Mouse (Mus musculus) embryonic facial prominence, embryonic 14.5 days (tissue): ENCODE results near the gene Cenps. TPM values are rescaled to one million over a fixed set of nuclear protein-coding genes. Genes with fewer than 3 reads are reported as not detected.

Experiments used
- ATAC-seq: fragments of 200-750 bp; cut with Nextera tagmentation; 2 replicates; pipeline ENCODE4 v1.8.0; 2017; ENCODE audit warnings: low read depth, moderate number of reproducible peaks, moderate TSS enrichment
- DNase-seq: peaks from one replicate; pipeline ENCODE4 v3.0.0-alpha.2; 2015; ENCODE audit warnings: low spot score
- H3K27ac ChIP-seq: fragments of 300-500 bp; sonication (generic); replicated peaks from 2 replicates; pipeline ENCODE4 v1.5.1; 2014; ENCODE audit warnings: low read depth, mild to moderate bottlenecking, low read length, moderate library complexity
- H3K27me3 ChIP-seq: fragments of 300-500 bp; sonication (generic); replicated peaks from 2 replicates; pipeline ENCODE4 v1.6.1; 2014; ENCODE audit warnings: low read length; ENCODE audit not compliant: control insufficient read depth, insufficient read depth
- H3K36me3 ChIP-seq: fragments of 300-500 bp; sonication (generic); 2 replicates; pipeline ENCODE4 v1.6.1; 2014; ENCODE audit warnings: low read length, mixed read lengths; ENCODE audit not compliant: control insufficient read depth, insufficient read depth
- H3K4me1 ChIP-seq: fragments of 300-500 bp; sonication (generic); 2 replicates; pipeline ENCODE4 v1.6.1; 2014; ENCODE audit warnings: antibody characterized with exemption, low read length; ENCODE audit not compliant: control insufficient read depth, insufficient read depth
- H3K4me2 ChIP-seq: fragments of 300-500 bp; sonication (generic); 2 replicates; pipeline ENCODE4 v1.6.1; 2014; ENCODE audit warnings: low read depth, mild to moderate bottlenecking, low read length, moderate library complexity, mixed read lengths
- H3K4me3 ChIP-seq: fragments of 300-500 bp; sonication (generic); 2 replicates; pipeline ENCODE4 v1.5.1; 2014; ENCODE audit warnings: low read depth, mild to moderate bottlenecking, low read length
- H3K9ac ChIP-seq: fragments of 300-500 bp; sonication (generic); 2 replicates; pipeline ENCODE4 v1.6.1; 2014; ENCODE audit warnings: low read depth, mild to moderate bottlenecking, low read length, moderate library complexity, mixed read lengths
- H3K9me3 ChIP-seq: fragments of 300-500 bp; sonication (generic); 2 replicates; pipeline ENCODE4 v1.6.1; 2016; ENCODE audit warnings: low read length; ENCODE audit not compliant: control insufficient read depth
- WGBS: fragments of 180-500 bp; shearing (Covaris S2); extraction: QIAGEN DNeasy Blood & Tissue Kit; methylation state at CpG from one replicate; pipeline ENCODE4 v1.1.7; 2014; 5-methylcytosine and 5-hydroxymethylcytosine counted together
- polyA plus RNA-seq: library from polyadenylated mRNA; unstranded; fragments of >200 nt; fragmentation: Nextera tagmentation; extraction: Ambion mirVana; gene quantifications from 2 replicates; pipeline ENCODE4 v1.2.1, GENCODE M21; 2014

Cenps gene
- polyA plus RNA-seq, 1 experiment from 2014 or later, result 25.6 TPM

DNA sequence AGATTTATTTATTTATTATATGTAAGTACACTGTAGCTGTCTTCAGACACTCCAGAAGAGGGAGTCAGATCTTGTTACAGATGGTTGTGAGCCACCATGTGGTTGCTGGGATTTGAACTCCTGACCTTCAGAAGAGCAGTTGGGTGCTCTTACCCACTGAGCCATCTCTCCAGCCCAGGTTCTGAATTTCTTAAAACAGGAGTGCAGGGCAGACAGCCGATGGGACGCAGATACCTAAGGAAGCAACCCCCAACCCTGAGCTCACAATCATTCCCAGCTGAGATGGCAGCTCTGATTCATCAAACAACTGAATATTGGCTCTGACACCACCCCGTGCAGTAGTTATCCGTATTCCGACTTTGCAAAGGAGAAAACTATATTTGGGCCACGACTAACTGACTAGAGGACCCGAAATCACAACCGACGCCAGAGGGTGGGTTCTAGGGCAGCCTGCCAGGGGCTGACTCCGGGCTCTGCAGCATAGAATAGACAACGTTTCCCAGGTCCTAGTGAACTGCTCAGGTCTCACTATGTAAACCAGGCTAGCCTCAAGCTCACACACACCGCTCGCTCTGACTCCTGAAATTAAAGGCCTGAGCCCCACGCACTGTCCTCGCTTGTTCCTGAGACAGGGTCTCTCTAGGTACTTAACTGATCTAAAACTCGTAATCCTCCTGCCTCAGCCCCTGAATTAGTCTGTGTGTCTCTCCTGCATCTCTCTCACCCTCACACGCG is 1.1 kb downstream of the Cenps start:
- Histone ChIP-seq H3K27me3 (no peaks in the 10 kb centered on the region), H3K4me2 (peak overlapping the region; percentile 79), H3K27ac (peak overlapping the region; percentile 76), H3K4me1 (no peaks in the 10 kb centered on the region), H3K36me3 (0 out of 2 replicates have a peak, but pooled peaks cover 4% of the 10 kb centered on the region), H3K9ac (peak overlapping the region; percentile 76), H3K9me3 (no peaks in the 10 kb centered on the region), H3K4me3 (peak overlapping the region; percentile 61)
- DNase-seq, result peak; percentile 6
- ATAC-seq, result no peak
- WGBS, result 40% methylated on average over 18 of the region's 18 CpGs

DNA sequence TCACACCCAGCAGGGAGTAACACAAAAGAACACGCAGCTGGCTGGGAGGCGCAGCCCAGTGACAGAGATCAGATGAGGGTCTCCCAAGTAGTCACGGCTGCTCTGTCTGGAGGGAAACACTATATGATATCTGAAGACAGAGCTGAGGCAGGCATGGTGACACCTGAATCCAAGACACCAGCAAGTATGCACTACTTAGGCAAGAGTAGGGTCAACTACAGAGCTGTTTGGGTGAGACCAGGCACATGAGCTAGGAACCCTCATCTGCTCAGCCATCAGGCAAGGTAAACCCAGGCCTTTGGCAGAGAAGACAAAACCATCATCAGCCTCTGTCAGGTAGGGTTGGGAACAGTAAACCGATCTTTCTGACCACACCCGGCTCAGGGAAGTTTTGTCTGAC is 4.0 kb downstream of the Cenps start:
- Histone ChIP-seq H3K9ac (no peak overlapping the region), H3K27me3 (no peaks in the 10 kb centered on the region), H3K36me3 (peaks cover 28% of the 10 kb centered on the region), H3K4me3 (no peak overlapping the region), H3K4me1 (no peaks in the 10 kb centered on the region), H3K4me2 (no peak overlapping the region), H3K27ac (no peak overlapping the region), H3K9me3 (no peaks in the 10 kb centered on the region)
- 69% methylated on average over 5 of the region's 5 CpGs for WGBS
- DNase-seq, result no peak
- ATAC-seq, result no peak

DNA sequence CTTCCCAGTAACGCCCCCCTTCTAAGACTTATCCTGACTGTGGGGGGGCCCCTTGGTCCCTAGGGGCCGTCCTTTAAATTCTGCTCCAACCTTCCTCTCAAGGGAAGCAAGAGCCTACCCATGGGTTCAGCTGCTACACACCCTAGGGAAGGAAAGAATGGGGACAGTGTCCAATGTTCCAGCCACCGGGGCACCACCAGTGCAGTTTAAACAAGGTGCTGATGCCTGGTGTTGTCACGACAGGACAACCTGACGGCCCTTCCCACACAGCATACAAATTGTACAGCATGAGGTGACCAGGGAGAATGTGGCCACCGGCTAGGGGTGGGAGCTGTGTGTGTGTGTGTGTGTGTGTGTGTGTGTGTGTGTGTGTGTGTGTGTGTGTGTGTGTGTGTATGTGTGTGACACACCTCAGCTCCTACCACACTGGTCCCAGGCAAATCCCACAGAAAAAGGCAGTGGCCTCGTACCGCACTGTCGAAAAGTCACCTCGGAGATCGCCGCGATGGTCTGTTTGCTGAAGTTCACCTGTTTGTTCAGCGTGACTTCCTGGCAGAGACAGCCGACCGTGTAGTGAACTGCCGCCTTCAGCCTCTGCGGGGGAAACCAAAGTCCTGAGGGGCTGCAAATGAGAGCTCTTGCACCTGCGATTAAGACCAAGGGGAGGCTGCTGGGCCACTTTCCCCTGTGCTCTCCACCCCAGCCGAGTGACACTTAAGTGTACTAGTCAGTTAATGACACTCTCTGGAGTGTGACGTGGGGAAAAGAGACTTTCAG is 5.5 kb downstream of the Cenps start:
- Histone ChIP-seq H3K4me2 (no peak overlapping the region), H3K4me3 (no peak overlapping the region), H3K27ac (no peak overlapping the region), H3K9ac (no peak overlapping the region), H3K9me3 (no peaks in the 10 kb centered on the region), H3K27me3 (no peaks in the 10 kb centered on the region), H3K36me3 (peaks cover 39% of the 10 kb centered on the region), H3K4me1 (no peaks in the 10 kb centered on the region)
- ATAC-seq, result no peak
- DNase-seq, result peak; percentile 14
- whole genome bisulfite sequencing, result 80% methylated on average over 21 of the region's 21 CpGs

DNA sequence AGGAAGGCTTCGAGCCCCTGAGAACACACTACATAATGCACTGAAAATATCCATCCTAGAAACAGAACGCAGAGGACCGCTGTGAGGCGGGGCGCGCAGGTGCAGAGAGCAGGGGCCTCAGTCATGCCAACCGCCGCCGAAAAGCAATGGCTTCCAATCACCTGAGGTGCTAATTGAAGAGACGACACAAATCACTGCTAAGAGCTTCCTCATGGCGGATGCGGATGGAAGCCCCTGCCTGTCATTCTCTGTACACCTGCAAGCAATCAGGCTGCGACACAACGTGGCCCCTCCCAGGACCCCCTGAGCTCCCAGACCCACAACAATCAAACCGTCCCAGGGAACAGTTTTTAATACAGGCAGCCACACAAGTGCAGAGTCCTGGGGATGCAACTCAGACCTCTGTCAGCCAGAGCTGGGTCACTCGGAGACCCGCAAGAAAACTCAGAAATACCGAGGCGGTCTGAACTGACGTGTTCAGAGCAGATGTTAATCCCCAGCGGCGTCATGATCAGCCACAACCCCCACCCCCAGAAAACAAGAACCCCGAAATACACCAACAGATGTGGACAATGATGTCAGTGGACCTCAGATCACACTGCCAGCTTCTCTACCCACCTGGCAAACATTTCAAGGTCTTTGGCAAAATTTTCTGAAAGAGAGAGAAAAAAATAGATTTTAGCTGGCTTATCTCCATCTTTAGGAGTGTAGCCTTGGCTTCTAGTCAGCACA is 6.2 kb downstream of the Cenps start:
- no peak overlapping the region for H3K9ac ChIP-seq
- ATAC-seq (no peak), DNase-seq (no peak)
- H3K4me1 ChIP-seq, result no peaks in the 10 kb centered on the region
- 70% methylated on average over 23 of the region's 23 CpGs for WGBS
- no peak overlapping the region for H3K27ac ChIP-seq
- H3K9me3 ChIP-seq, result no peaks in the 10 kb centered on the region
- peaks cover 39% of the 10 kb centered on the region for H3K36me3 ChIP-seq
- H3K4me2 ChIP-seq, result no peak overlapping the region
- no peak overlapping the region for H3K4me3 ChIP-seq
- no peaks in the 10 kb centered on the region for H3K27me3 ChIP-seq

DNA sequence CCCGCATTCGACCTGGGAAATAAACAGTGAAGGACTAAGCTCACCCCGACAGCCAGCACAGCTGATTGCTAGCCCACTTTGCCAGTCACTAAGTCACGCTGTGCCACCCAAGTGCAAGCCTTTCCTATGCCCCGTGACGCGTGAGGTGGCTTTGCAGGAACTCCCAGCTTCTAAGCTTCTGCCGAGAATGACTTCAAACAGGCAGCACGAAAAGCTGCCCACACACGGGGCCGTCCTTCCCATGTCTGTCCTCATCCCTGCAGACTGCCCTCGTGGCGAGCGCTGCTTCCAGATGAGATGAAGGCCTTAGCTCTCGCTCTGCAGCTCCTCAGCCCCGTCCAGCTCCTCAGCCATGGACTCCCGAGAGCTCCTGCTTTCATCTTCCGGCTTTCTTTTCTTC is 9.0 kb downstream of the Cenps start:
- Histone ChIP-seq H3K27ac (no peak overlapping the region), H3K4me1 (no peaks in the 10 kb centered on the region), H3K9me3 (no peaks in the 10 kb centered on the region), H3K4me2 (no peak overlapping the region), H3K27me3 (no peaks in the 10 kb centered on the region), H3K9ac (no peak overlapping the region), H3K36me3 (peaks cover 39% of the 10 kb centered on the region), H3K4me3 (no peak overlapping the region)
- no peak for DNase-seq
- no peak for ATAC-seq
- WGBS, result 79% methylated on average over 18 of the region's 18 CpGs

DNA sequence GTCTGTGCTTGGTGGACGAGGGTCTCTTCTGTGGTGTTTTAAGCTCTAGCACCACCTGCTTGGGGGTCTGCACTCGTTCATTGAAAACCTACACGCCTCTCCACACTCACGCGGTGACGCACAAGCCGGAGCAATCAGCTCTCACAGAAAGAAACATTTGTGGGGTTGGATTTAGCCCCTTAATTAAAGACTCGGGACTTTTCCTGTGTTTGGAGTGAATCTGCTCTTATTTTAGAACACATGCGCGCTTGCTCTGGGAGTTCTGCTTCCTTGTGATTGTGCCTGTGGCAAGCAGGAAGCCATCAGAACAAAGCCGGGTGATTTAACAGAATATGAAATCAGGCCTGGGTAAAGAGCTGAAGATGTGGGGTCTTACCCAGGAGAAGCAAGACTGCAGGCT is 10.8 kb downstream of the Cenps start, which contains the start of gene Cort:
TSS of gene Cort (minus strand) at position 101 of the 400 bp plus-strand sequence.
- Histone ChIP-seq H3K27ac (no peak within 1 kb of the TSS), H3K27me3 (no peaks in the 10 kb centered on the region), H3K36me3 (peaks cover 36% of the 10 kb centered on the region), H3K9me3 (no peaks in the 10 kb centered on the region), H3K4me3 (no peak within 1 kb of the TSS), H3K9ac (no peak within 1 kb of the TSS), H3K4me2 (no peak within 1 kb of the TSS), H3K4me1 (no peaks in the 10 kb centered on the region)
- ATAC-seq (no peak), DNase-seq (peak; percentile 13)
- WGBS, result 68% methylated on average over 11 of the region's 11 CpGs

DNA sequence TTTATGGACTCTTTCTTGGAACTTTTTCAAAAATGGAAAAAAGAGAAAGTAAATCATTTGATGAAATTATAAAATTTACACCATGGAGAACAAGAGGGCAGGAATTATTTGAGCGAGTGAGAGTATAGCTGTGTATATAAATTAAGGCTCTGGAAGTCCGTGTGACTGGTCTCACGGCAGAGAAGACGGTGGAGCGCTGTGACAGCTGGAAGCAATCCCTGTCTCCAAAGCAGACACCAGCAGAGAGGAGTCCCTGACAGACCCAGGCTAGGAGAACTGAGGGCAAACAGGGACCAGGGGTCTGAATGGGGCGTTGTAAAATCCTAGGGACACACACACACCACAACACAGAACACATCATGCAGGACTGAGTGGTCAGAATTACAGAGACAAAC is 11.3 kb downstream of the Cenps start:
- WGBS, result 68% methylated on average over 6 of the region's 6 CpGs
- no peak for ATAC-seq
- H3K27ac ChIP-seq, result no peak overlapping the region
- H3K4me2 ChIP-seq, result no peak overlapping the region
- no peaks in the 10 kb centered on the region for H3K27me3 ChIP-seq
- peaks cover 35% of the 10 kb centered on the region for H3K36me3 ChIP-seq
- H3K9ac ChIP-seq, result no peak overlapping the region
- no peaks in the 10 kb centered on the region for H3K4me1 ChIP-seq
- H3K9me3 ChIP-seq, result no peaks in the 10 kb centered on the region
- no peak overlapping the region for H3K4me3 ChIP-seq
- no peak for DNase-seq

DNA sequence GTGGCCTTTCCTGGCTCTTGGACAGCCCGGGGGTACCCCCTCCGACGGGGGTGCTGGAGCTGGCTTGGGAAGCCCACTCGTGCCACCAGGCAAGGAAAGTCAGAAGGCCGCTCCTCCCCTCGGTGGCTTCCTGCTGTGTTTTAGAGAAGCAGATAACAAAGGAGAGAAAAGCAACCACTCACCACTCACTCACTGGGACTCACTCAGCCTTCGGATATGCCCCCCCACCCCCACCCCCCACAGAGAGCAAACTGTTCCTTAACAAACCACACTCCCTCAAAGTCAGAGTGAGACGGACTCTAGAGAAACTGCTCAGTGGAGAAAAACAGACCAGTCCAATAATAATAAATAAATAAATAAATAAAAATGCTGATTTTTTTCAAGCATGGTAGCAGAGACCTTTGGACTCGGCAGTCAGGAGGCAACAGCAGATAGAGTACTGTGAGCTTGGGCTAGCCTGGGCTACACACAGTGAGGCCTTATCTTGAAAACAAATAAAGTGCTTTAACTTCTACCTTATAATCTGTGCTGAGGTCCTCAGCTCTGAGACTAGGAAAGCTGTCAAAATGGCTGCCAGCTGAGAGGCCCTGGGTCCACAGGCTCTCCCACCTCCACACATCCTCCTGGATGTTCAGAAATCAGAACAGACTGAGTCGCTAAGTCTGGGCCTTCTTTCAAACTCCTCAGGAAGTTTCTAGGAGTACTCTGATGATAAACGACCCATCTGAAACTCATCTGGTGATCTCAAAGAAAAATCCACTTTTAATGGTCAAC is 11.9 kb downstream of the Cenps start:
- H3K36me3 ChIP-seq, result peaks cover 30% of the 10 kb centered on the region
- no peaks in the 10 kb centered on the region for H3K27me3 ChIP-seq
- no peak overlapping the region for H3K4me2 ChIP-seq
- H3K27ac ChIP-seq, result no peak overlapping the region
- no peaks in the 10 kb centered on the region for H3K4me1 ChIP-seq
- ATAC-seq (no peak), DNase-seq (no peak)
- 68% methylated on average over 11 of the region's 11 CpGs for WGBS
- no peaks in the 10 kb centered on the region for H3K9me3 ChIP-seq
- H3K9ac ChIP-seq, result no peak overlapping the region
- no peak overlapping the region for H3K4me3 ChIP-seq
